In the genomic region with DNA sequence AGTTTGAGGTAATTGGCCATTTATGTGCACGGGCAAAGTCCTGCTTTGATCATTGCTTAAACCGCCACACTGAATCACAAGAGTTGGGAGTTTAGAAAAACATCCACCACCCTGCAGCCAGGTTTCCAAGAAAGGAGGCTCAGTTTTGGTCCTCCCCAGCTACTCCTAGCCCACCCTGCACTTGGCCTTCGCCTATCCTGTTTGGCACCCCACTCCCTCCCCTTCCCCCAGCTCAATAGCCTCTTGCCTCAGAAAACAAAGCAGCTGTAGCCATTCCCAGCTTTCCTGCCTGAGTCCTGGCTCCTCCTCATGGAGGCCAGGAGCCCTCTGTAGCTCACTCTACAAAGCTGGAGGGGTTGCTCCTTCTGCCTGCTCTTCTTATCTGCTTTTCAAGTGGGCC, we compare ENCODE assay signal across 19 mouse cellular contexts. TPM values are rescaled to one million over a fixed set of nuclear protein-coding genes. Genes with fewer than 3 reads are reported as not detected.
DNase-seq lines count a peak whose midpoint lies in the region; ATAC-seq and TF ChIP-seq lines count a peak whose summit lies in the region.
"Had no signal": no experiment of that assay in that cellular context is flagged by ENCODE, and none has a peak within 500 bp of the region (broad histone marks: within the 10 kb centered on the region; RNA-seq: fewer than 3 reads in every experiment).

No protein-coding gene starts in this region.

- no peaks in the 10 kb centered on the region for H3K9me3 ChIP-seq in heart, embryonic 10.5 days
- no peaks in the 10 kb centered on the region for H3K9me3 ChIP-seq in limb, embryonic 15.5 days
- H3K9me3 ChIP-seq in limb, embryonic 10.5 days (replicated peaks): no peaks in the 10 kb centered on the region
- peaks cover 5% of the 10 kb centered on the region; the same call in 1 of the 2 replicates for H3K9me3 ChIP-seq in embryonic facial prominence, embryonic 10.5 days
- no peaks in the 10 kb centered on the region for H3K9me3 ChIP-seq in hindbrain, postnatal 0 days (ENCODE audit: low read length)
- H3K9me3 ChIP-seq: embryonic facial prominence, embryonic 15.5 days; hindbrain, embryonic 12.5 days had no signal

- no peak overlapping the region for H3K9ac ChIP-seq in limb, embryonic 15.5 days
- H3K9ac ChIP-seq in hindbrain, postnatal 0 days (replicated peaks; ENCODE audit: low read length): no peak overlapping the region
- H3K9ac ChIP-seq: embryonic facial prominence, embryonic 15.5 days; hindbrain, embryonic 12.5 days had no signal

- WGBS in heart, embryonic 10.5 days: 66% methylated on average over 3 of the region's 3 CpGs
- WGBS in limb, embryonic 15.5 days: 44% methylated on average over 3 of the region's 3 CpGs
- WGBS in limb, embryonic 10.5 days: 66% methylated on average over 3 of the region's 3 CpGs
- WGBS in embryonic facial prominence, embryonic 10.5 days: 59% methylated on average over 3 of the region's 3 CpGs
- WGBS in hindbrain, postnatal 0 days: 71% methylated on average over 3 of the region's 3 CpGs

- intact Hi-C loops in heart, postnatal 14 days (cut with DNase I): no loop called here

- no peak for TF ChIP-seq POLR2A in brain, embryonic 14.5 days (IDR thresholded peaks at IDR 0.05; ENCODE audit: borderline replicate concordance, extremely low read depth, insufficient read depth, insufficient read length, poor library complexity, severe bottlenecking)

- no peak overlapping the region for H3K4me3 ChIP-seq in heart, embryonic 10.5 days
- no peak overlapping the region for H3K4me3 ChIP-seq in limb, embryonic 15.5 days
- H3K4me3 ChIP-seq in limb, embryonic 10.5 days: no peak overlapping the region
- H3K4me3 ChIP-seq in embryonic facial prominence, embryonic 10.5 days: no peak overlapping the region
- no peak overlapping the region for H3K4me3 ChIP-seq in hindbrain, postnatal 0 days (ENCODE audit: low read length)
- H3K4me3 ChIP-seq: embryonic facial prominence, embryonic 15.5 days; erythroblast, embryonic 14.5 days; gastrocnemius, adult 2 months; hindbrain, embryonic 12.5 days had no signal

- peaks cover 7% of the 10 kb centered on the region for H3K4me1 ChIP-seq in heart, embryonic 10.5 days
- H3K4me1 ChIP-seq in limb, embryonic 15.5 days: peaks cover 11% of the 10 kb centered on the region
- peaks cover 3% of the 10 kb centered on the region for H3K4me1 ChIP-seq in limb, embryonic 10.5 days
- peaks cover 4% of the 10 kb centered on the region for H3K4me1 ChIP-seq in embryonic facial prominence, embryonic 10.5 days
- H3K4me1 ChIP-seq in hindbrain, postnatal 0 days (ENCODE audit: insufficient read depth, low read length): no peaks in the 10 kb centered on the region
- H3K4me1 ChIP-seq: embryonic facial prominence, embryonic 15.5 days; hindbrain, embryonic 12.5 days had no signal

- no peaks in the 10 kb centered on the region for H3K27me3 ChIP-seq in heart, embryonic 10.5 days (ENCODE audit: insufficient read depth, poor library complexity, severe bottlenecking)
- H3K27me3 ChIP-seq in limb, embryonic 15.5 days: no peaks in the 10 kb centered on the region
- H3K27me3 ChIP-seq in limb, embryonic 10.5 days (ENCODE audit: low read depth, poor library complexity, severe bottlenecking): no peaks in the 10 kb centered on the region
- H3K27me3 ChIP-seq in embryonic facial prominence, embryonic 10.5 days (replicated peaks; ENCODE audit: low read depth, poor library complexity, severe bottlenecking): no peaks in the 10 kb centered on the region
- no peaks in the 10 kb centered on the region for H3K27me3 ChIP-seq in hindbrain, postnatal 0 days (ENCODE audit: insufficient read depth, low read length)
- H3K27me3 ChIP-seq: embryonic facial prominence, embryonic 15.5 days; hindbrain, embryonic 12.5 days had no signal

- H3K36me3 ChIP-seq in heart, embryonic 10.5 days: no peaks in the 10 kb centered on the region
- H3K36me3 ChIP-seq in limb, embryonic 15.5 days: no peaks in the 10 kb centered on the region
- no peaks in the 10 kb centered on the region for H3K36me3 ChIP-seq in limb, embryonic 10.5 days
- H3K36me3 ChIP-seq in embryonic facial prominence, embryonic 10.5 days (replicated peaks): no peaks in the 10 kb centered on the region
- no peaks in the 10 kb centered on the region for H3K36me3 ChIP-seq in hindbrain, postnatal 0 days (ENCODE audit: insufficient read depth, low read length)
- H3K36me3 ChIP-seq: embryonic facial prominence, embryonic 15.5 days; hindbrain, embryonic 12.5 days had no signal

- no peak for DNase-seq in heart, embryonic 10.5 days (ENCODE audit: low spot score)
- DNase-seq in heart, postnatal 14 days: no peak
- DNase-seq in limb, embryonic 10.5 days (ENCODE audit: low spot score): no peak
- DNase-seq in brain, embryonic 14.5 days (ENCODE audit: low read depth): peak; percentile 68
- peak; percentile 11 for DNase-seq in embryonic facial prominence, embryonic 10.5 days (ENCODE audit: low spot score)
- DNase-seq in hindbrain, postnatal 0 days (ENCODE audit: low spot score): no peak
- DNase-seq: adrenal gland, adult 2 months; adrenal gland, postnatal 25 days; cerebellum, adult 2 months; cerebellum, postnatal 10 days; gastrocnemius, adult 2 months; gastrocnemius, postnatal 25 days; heart, postnatal 4 days; kidney, adult 11 months had no signal

- no peak for TF ChIP-seq CTCF in brain, embryonic 14.5 days (IDR thresholded peaks at IDR 0.05; ENCODE audit: borderline replicate concordance, extremely low read depth, insufficient read depth, insufficient read length)
- TF ChIP-seq CTCF in hindbrain, postnatal 0 days (IDR thresholded peaks at IDR 0.05; ENCODE audit: low read depth): no peak

- 0 out of 2 replicates have a peak overlapping the region, but pooled peaks have one; percentile 10 for H3K27ac ChIP-seq in heart, embryonic 10.5 days
- H3K27ac ChIP-seq in limb, embryonic 15.5 days: 0 out of 2 replicates have a peak overlapping the region, but pooled peaks have one; percentile 27
- no peak overlapping the region for H3K27ac ChIP-seq in limb, embryonic 10.5 days
- H3K27ac ChIP-seq in embryonic facial prominence, embryonic 10.5 days (replicated peaks): no peak overlapping the region; the same call in 1 of the 2 replicates
- H3K27ac ChIP-seq in hindbrain, postnatal 0 days: no peak overlapping the region
- H3K27ac ChIP-seq: embryonic facial prominence, embryonic 15.5 days; gastrocnemius, adult 2 months; hindbrain, embryonic 12.5 days had no signal

- no peak for ATAC-seq in limb, embryonic 15.5 days (ENCODE audit: insufficient number of reproducible peaks, low FRiP score, low TSS enrichment, low read depth)
- ATAC-seq in hindbrain, postnatal 0 days: no peak
- ATAC-seq: hindbrain, embryonic 16.5 days had no signal

- no peak overlapping the region for H3K4me2 ChIP-seq in limb, embryonic 15.5 days
- no peak overlapping the region for H3K4me2 ChIP-seq in hindbrain, postnatal 0 days (ENCODE audit: low read depth, low read length)
- H3K4me2 ChIP-seq: embryonic facial prominence, embryonic 15.5 days; hindbrain, embryonic 12.5 days had no signal

RNA-seq across cellular contexts. Expression of a gene that starts 37.1 kb away (rescaled TPM):
- 148 and 182 TPM in 2 replicates for polyA plus RNA-seq in heart, embryonic 10.5 days (2016; fragmentation: Nextera tagmentation; extraction: Ambion mirVana)
- 10 to 100 TPM; 26.0 to 27.2 TPM for total RNA-seq in heart, postnatal 14 days (2021)
- 110 and 122 TPM in 2 replicates for polyA plus RNA-seq in limb, embryonic 15.5 days (2015; fragmentation: Nextera tagmentation; extraction: Ambion mirVana)
- 189 and 214 TPM in 2 replicates for polyA plus RNA-seq in limb, embryonic 10.5 days (2016; fragmentation: Nextera tagmentation; extraction: Ambion mirVana)
- 56.5 and 58.2 TPM in 2 replicates for polyA plus RNA-seq in brain, embryonic 14.5 days (2012; rRNA removed)
- polyA plus RNA-seq in embryonic facial prominence, embryonic 10.5 days (2016; fragmentation: Nextera tagmentation; extraction: Ambion mirVana): 191 and 201 TPM in 2 replicates
- total RNA-seq in hindbrain, postnatal 0 days (2014; rRNA removed): 42.2 and 48.2 TPM in 2 replicates
- 63.7 and 64.6 TPM in 2 replicates for polyA plus RNA-seq in hindbrain, postnatal 0 days (2015; fragmentation: Nextera tagmentation; extraction: Ambion mirVana)

RNA-seq across cellular contexts. Expression of a gene that starts 42.7 kb away (rescaled TPM):
- polyA plus RNA-seq in heart, embryonic 10.5 days (2016; fragmentation: Nextera tagmentation; extraction: Ambion mirVana): 410 and 487 TPM in 2 replicates
- total RNA-seq in heart, postnatal 14 days (2021): 10 to 100 TPM; 51.1 to 52.4 TPM
- 385 and 490 TPM in 2 replicates for polyA plus RNA-seq in limb, embryonic 15.5 days (2015; fragmentation: Nextera tagmentation; extraction: Ambion mirVana)
- 932 and 987 TPM in 2 replicates for polyA plus RNA-seq in limb, embryonic 10.5 days (2016; fragmentation: Nextera tagmentation; extraction: Ambion mirVana)
- 175 and 203 TPM in 2 replicates for polyA plus RNA-seq in brain, embryonic 14.5 days (2012; rRNA removed)
- 902 and 949 TPM in 2 replicates for polyA plus RNA-seq in embryonic facial prominence, embryonic 10.5 days (2016; fragmentation: Nextera tagmentation; extraction: Ambion mirVana)
- total RNA-seq in hindbrain, postnatal 0 days (2014; rRNA removed): 45.1 and 48.1 TPM in 2 replicates
- 278 and 289 TPM in 2 replicates for polyA plus RNA-seq in hindbrain, postnatal 0 days (2015; fragmentation: Nextera tagmentation; extraction: Ambion mirVana)

Comparison
In these comparisons a context has a peak if more than half of its experiments do, and no peak if none do; other contexts are left out.
1. H3K27ac ChIP-seq: peak in heart, embryonic 10.5 days (single experiment) and limb, embryonic 15.5 days (single experiment); none in limb, embryonic 10.5 days (single experiment), embryonic facial prominence, embryonic 10.5 days (single experiment) and hindbrain, postnatal 0 days (single experiment).
2. DNase-seq: peak in brain, embryonic 14.5 days (single experiment) and embryonic facial prominence, embryonic 10.5 days (single experiment); none in heart, embryonic 10.5 days (single experiment), heart, postnatal 14 days (0 of 2), limb, embryonic 10.5 days (single experiment) and hindbrain, postnatal 0 days (single experiment).